Mouse (Mus musculus) embryo, embryonic 11 days (tissue): ENCODE measurements around the gene Hs2st1.
"Not testable (repeated sequence)": the region's sequence is repeated elsewhere in the genome, so short reads cannot be mapped to it uniquely, and the experiment has no call there.

ENCODE experiments used
- DNase-seq: peaks from one replicate; pipeline ENCODE4 v3.0.0-alpha.2; 2015

Hs2st1 gene

DNA sequence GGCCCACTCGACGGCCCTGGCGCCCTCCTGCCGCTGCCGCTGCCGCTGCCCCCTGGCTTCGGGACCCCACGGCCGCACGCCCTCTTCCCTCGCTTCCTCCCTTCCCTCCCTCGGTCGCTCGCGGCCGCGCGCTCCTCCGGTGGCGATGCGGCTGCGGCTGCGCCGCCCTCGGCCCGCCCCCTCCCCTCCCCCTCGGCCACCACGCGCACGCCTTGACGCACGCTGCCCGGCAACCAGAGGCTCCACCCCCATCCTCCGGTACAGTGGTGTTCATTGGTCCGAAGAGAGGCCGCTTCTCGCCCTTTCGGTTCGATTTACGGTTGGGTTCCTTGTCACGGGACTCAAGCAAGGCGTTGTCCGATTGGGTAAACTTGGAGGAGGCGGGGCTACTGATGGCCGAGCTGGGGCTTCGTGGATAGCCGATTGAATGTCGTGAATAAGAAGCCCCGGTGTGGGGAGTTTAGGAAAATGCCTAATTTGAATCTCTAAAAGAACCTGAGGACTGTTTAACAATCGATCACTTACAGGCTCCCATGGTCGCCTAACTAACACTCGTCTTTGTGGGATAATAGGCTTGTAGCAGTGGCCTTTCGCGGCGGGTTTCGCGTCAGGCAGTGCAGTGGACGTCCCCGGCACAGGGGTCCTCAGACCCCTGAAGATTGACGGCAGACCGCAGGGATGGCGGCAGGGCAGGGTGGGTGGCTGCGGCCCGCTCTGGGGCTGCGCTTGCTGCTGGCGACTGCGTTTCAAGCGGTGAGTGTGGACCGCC lies at the start of gene Hs2st1, which contains the start of gene Selenof:
TSS of gene Hs2st1 (minus strand) at position 135 of the 769 bp plus-strand sequence.
TSS of gene Selenof (plus strand) at position 258 of the 769 bp plus-strand sequence.
- DNase-seq, result peak; percentile 99

DNA sequence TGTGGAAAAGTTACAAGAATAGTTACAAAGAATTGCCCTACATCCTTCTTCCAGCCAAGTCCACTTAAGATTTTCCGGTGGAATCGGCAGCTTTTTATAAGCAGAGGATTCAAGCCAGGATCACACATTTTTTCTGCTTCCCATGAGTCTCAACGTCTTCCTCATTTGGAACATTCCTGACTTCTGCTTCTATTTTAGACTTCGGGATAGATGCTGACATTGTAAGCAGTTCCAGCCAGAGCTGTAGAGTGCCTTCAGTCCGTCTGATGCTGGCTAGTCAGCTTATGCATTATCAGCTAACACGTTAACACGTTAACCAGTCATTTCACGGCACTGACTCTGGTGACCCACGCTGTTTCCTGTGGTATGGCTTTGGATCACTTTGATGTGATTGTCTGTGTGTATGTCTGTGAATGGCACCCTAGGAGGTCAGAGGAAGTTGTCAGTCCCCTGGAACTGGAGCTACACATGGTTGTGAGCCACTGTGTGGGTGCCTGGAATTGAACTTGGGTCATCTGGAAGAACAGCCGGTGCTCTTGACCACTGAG lies 47.7 kb upstream of the Hs2st1 start:
- no peak for DNase-seq

DNA sequence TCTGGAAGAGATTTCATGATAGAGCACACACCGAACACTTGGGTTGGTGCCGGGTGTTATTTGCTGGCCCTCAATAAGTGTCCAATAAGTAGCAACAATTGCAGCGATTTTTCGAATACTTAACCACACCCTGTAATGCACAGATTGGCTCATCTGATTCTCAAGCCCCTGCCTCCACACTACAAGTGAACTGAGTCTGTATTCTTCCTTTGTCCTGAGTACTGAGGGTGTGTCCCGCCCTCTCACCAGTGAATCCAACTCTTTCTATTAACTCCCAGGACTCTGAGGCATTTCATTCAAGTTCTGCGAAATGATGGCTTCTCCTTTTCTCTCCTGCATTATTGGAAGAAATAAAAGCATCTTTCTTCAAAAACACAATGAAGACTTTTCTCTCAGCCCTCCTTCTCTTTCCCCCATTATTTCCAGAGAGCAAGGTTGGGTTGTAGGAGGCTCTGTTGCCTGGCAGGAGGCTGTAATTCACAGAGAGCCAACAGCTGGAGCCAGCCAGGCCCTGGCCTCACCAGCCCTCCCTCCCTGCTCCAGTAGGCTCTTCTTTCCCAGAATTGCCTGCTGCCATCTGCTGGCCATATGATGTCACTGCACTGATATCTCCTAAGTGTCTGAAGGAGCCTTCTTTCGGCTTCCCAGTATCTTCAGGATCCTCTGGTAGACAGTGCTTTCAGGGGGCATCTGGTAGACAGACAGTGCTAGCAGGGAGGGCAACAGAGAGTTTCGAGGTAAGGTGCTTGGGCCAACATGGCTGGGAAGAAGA lies 46.9 kb upstream of the Hs2st1 start:
- DNase-seq, result peak; percentile 89

GRCm38 (mm10) chr3:144615459-144615858 lies 45.5 kb upstream of the Hs2st1 start:
- DNase-seq, result no peak

DNA sequence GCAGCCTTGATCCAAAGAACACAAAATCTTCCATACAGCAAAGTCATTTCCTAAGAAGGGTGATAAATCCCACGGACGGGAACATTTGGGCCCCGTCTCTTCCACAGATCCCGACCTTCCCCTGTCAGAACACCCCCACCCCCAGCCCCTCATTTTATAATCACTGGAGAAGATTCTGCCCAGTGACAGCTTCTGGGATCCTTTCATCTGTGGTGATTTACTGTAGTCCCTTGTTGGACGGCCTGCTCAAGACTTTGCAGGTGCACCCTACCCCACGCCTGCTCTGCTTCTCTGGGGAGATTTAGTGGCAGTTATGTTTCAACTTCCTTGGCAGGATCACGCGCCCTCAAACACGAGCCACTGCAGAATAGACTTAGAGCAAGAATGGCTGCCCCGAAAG lies 44.7 kb upstream of the Hs2st1 start:
- no peak for DNase-seq

GRCm38 (mm10) chr3:144614277-144614676 lies 44.3 kb upstream of the Hs2st1 start:
- DNase-seq, result no peak

DNA sequence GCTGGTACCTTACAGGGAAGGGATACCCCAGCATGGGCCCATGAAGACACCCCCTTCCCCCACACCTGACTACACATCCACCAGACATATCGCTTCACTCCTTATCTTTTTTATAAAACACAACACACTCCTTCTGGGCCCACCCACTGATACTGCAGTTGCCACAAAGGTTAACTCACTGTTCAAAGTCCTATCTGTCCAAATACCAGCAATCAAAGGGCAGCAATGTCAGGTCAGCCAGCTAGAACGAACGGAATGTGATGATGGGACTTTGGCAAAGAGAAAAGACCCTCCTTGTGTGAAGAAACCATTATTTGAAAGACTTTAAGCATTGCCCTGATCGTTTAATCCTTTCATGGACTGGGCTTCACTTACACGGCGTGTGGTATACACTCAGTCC lies 42.4 kb upstream of the Hs2st1 start:
- DNase-seq, result no peak

DNA sequence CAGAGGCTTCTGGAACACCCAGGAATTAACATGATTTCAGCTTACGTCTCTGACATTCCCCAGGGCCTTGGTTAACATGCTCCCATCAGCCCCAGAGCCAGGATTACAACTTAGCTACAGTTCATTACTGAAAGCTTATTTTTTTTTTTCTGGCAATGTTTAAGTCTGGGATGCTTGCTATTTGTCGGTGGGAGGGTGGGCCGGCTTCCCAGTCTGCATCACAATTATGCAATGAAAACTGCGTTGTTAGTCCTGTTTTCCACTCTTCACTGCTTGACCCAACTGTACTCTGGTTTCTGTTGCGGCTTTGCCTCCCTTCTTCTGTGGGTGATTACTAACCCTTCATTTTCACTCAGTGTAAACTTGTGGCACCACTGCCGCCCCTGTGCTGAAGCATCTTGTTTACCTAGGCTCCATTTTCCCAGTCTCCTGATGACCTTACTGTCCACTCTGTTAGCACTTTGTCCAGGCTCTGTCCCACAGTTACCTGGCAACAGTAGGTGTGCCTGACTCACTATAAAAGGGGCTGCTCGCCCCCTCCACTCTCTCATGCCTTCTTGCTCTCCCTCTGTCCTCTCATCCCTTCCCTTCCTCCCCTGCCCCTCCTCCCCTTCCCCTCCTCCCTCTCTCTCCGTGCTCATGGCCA lies 41.8 kb upstream of the Hs2st1 start:
- DNase-seq, result no peak

DNA sequence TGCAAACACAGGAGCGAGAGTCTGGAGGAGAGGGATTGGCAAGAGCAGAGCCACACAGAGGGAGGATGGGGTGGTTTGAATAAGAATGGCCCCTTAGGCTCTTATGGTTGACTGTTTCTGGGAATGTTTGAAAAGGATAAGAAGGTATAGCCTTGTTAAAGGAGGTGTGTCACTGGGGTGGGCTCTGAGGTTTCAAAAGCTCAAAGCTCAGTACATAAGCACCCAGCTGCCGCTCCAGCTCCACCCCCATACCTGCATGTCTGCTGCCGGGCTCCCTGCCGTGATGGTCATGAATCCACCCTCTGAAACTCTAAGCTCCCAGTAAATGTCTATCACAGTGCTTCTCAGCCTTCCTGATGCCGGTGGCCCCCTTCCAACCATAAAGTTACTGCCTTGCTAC lies 40.8 kb upstream of the Hs2st1 start:
- no peak for DNase-seq

GRCm38 (mm10) chr3:144608090-144608489 lies 38.1 kb upstream of the Hs2st1 start:
- DNase-seq, result no peak

DNA sequence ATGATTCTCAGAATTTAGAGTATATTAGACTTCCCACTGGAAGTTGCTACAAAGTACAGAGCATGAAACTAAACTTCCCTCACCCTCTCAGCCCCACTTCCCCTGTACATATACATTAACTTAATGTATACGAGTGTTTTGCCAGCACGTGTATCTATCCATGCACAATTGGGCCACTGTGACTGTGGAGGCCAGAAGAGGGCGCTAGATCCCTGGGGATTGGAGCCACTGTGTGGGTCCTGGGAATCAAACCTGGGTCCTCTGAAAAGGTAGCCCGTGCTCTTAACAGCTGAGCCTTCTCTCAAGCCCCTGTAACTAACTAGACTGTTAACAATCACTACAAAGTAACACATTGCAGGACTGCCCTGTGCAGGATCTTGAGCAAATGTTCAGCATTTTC lies 36.5 kb upstream of the Hs2st1 start:
- no peak for DNase-seq

DNA sequence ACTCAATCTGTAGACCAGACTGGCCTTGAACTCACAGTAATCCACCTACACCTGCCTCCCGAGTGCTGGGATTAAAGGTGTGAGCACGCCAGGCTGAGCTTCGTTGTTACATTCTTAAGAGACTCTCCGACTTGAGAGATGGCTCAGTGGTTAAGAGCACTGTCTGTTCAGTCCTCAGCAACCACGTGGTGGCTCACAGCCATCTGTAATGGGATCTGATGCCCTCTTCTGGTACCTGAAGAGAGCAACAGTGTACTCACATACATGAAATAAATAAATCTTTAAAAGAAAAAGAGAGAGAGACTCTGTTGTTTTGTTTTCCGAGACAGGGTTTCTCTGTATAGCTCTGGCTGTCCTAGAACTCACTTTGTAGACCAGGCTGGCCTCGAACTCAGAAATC lies 35.8 kb upstream of the Hs2st1 start:
- not testable (repeated sequence) for DNase-seq

DNA sequence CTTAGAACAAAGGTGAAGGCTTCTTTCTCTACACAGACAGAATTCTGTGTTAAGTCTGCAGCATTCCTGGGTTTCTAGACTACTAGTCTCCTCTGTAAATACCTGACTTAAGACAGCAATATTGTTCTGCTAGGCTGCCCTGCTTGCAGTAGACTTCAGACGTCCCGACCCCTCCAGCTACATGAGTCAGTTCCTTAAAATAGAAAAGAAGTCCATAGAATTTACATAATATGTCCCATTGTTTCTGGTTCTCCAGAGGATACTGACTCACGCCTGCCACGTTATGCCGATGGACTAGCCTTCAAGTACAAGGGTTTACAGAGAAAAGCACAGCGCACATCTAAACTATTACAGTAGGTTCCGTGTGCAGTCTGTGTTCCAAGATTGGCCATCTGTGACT lies 34.2 kb upstream of the Hs2st1 start:
- DNase-seq, result no peak

DNA sequence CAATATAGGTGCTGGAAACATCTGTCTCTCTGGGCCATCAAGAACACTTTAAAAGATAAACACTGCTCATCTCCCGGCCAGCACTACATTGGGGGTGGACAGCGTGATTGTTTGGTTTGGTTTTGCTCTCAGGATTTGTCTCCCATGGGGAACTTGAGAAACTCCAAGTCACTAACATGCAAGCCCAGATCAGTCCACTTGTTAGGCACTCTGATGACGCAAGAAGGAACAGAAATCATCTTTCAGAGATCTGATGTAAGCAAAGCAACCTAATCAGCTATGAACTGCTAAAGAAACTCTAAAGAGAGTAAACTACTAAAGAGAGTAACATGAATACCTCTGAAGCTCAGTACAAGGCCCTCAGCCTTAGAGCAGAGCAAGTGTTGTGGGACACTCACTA lies 33.6 kb upstream of the Hs2st1 start:
- DNase-seq, result no peak

DNA sequence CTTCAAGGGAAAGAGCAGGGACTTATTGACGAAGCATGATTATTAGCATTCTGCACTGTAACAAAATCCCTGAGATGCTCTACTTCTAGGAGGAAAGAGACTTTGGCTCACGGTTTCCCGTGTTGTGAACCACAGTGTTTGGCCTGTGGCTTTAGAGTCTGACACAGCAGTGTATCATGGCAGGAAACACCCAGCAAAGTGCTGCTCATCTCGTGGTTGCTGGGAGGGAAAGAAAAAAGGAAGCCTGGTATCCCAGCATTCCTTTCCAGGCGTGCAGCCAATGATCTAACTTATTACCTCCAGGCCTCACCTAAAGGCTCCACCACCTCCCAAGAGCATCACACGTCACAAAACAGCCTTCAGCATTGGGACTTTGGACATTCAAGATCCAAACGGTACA lies 32.8 kb upstream of the Hs2st1 start:
- no peak for DNase-seq

DNA sequence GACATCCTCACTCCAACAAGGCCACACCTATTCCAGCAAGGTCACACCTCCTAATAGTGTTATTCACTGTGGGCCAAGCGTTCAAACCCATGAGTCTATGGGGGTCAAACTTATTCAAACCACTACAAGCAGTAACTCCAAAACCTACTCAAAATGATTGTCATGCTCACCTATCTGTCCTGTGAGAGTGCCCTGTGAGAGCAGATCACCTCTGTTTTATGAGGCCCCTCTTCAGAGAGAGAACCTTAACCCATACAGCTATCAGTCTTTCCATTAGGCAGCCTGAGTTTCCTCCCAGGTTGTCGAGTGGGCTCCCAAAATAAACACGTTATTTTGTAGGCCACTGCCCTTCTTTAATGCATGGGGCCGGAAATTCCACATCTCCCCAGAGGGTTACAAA lies 32.4 kb upstream of the Hs2st1 start:
- DNase-seq, result no peak

GRCm38 (mm10) chr3:144597790-144598467 lies 27.9 kb upstream of the Hs2st1 start:
- DNase-seq, result no peak

DNA sequence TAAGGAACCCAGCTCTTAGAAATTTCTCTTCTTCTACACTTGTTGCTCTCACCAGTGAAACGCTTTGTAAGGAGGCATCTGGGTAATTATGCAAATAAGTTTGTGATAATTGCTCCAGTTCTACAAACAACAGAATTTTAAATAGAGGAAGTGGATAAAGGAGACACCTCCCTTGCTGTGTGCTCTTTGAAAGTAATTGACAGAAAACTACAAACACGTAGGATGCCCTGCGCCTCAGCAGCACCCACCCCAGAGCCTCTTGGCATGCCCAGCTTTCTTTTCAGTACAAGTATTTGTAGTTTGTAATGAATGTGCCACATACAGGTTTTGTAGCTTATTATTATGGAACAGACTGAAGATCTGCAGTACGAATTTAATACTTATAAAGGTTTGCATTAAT lies 27.1 kb upstream of the Hs2st1 start:
- DNase-seq, result no peak

DNA sequence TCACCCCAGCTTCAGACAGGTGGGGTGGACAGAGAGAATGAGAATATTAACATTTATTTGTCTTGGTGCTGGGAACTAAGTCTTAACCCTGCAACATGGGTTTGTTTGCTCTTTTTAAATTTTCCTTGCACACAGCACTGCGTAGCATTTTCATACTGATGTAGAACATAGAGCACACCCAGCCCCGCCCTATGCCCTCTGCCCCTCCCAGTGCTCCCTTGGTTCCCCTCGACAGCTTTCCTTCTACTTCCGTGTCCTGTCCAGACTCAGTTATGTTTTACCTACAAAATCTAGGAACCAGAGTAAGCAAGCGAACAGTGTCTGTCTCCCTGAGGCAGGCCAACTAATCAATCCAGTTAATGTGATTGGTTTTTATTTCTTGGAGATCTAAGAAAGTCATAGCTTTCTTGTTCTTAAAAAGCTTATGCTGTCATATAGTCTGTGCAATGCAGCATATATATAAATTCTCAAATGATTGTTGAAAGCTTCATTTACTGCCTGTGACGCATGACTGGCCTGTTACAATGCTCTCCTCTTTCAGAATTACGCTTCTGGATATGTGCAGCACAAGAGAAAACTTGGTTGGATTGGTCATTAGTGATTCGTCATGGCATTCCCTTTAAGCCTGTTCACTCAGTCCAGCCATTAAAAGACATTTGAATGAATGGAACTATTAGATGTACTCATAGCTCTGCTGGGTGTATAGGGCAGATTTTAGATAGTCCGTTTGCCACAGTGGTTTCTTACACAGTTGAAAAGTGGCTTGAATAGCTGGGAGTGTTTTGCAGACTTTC lies 23.2 kb upstream of the Hs2st1 start:
- no peak for DNase-seq

DNA sequence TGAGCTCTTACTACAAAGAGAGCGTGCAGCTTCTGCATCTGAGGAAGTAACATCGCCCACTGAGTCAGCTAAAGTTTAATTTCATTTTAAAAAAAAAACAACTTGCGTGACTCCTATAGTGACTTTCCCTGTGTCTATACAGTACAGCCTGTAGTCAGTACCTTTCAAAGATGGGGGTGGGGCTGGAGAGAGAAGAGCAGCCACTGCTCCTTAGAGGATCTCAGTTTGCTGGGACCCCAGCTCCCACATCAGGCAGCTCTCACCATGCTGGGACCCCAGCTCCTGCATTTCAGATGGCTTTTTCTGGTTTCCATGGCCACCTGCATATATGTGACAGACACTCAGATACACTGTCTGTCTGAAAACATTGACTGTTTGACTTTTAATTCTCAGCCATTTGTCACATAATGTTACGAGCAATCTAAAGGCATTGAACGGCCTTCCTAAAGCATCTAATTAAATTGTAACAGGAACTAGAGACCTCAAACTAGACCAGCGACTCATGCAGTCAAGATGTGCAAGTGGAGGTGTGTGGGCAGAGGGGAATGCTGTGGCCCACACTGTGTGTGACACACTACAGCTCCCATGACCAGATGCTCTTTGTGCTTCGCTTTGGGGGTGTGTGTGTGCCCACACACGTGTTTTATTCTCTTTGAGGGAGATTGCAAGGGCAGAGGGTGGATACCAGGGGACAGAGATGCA lies 19.4 kb upstream of the Hs2st1 start:
- DNase-seq, result no peak

GRCm38 (mm10) chr3:144586731-144587130 lies 16.8 kb upstream of the Hs2st1 start:
- no peak for DNase-seq
